Mouse (Mus musculus) left cerebral cortex, adult 8-10 months (tissue): ENCODE measurements around the gene Thumpd2. TPM values are rescaled to one million over a fixed set of nuclear protein-coding genes. Genes with fewer than 3 reads are reported as not detected.
A peak's percentile ranks its signal among the peaks of the same experiment; 100 is the strongest.

Experiments used
- DNase-seq, 2 experiments: peaks; one replicate each; pipeline ENCODE4 v3.0.0; 2022; ENCODE audit warnings: low spot score in 2 of 2
- total RNA-seq, 4 experiments: library from RNA; stranded (reverse); gene quantifications; 2 replicates each; pipeline ENCODE4 v1.2.4; 2022

Thumpd2 gene
- total RNA-seq = 1 to 10 TPM; 7.0 to 7.3 (median 7.1) TPM

GRCm38 (mm10) chr17:81064979-81065311, at the start of gene Thumpd2:
TSS of gene Thumpd2 (minus strand) at chr17:81065082.
- peak; percentile 76 to 90 for DNase-seq

- DNase-seq = no peak
Measured at GRCm38 (mm10) chr17:81104237-81104636, 39.4 kb upstream of the Thumpd2 start.

- DNase-seq = no peak
Measured at GRCm38 (mm10) chr17:81102866-81103265, 38.0 kb upstream of the Thumpd2 start.

GRCm38 (mm10) chr17:81098444-81098843, 33.6 kb upstream of the Thumpd2 start:
- no peak for DNase-seq

- no peak for DNase-seq
Measured at GRCm38 (mm10) chr17:81096490-81096889, 31.6 kb upstream of the Thumpd2 start.

- no peak for DNase-seq
Measured at GRCm38 (mm10) chr17:81092794-81093193, 27.9 kb upstream of the Thumpd2 start.

GRCm38 (mm10) chr17:81088866-81089265, 24.0 kb upstream of the Thumpd2 start:
- DNase-seq = no peak

GRCm38 (mm10) chr17:81087735-81088134, 22.9 kb upstream of the Thumpd2 start:
- no peak for DNase-seq

GRCm38 (mm10) chr17:81064279-81064978, 453 bp downstream of the Thumpd2 start:
- peak; percentile 5 to 30 for DNase-seq

GRCm38 (mm10) chr17:81063346-81063745, 1.5 kb downstream of the Thumpd2 start:
- no peak for DNase-seq

- no peak for DNase-seq
Measured at GRCm38 (mm10) chr17:81062349-81062871, 2.5 kb downstream of the Thumpd2 start.

- DNase-seq = no peak
Measured at GRCm38 (mm10) chr17:81056796-81057381, 8.0 kb downstream of the Thumpd2 start.

GRCm38 (mm10) chr17:81056035-81056434, 8.8 kb downstream of the Thumpd2 start:
- no peak for DNase-seq

- DNase-seq = no peak
Measured at GRCm38 (mm10) chr17:81055522-81055921, 9.4 kb downstream of the Thumpd2 start.

GRCm38 (mm10) chr17:81053274-81053673, 11.6 kb downstream of the Thumpd2 start:
- no peak for DNase-seq

GRCm38 (mm10) chr17:81047930-81048564, 16.8 kb downstream of the Thumpd2 start:
- DNase-seq = no peak

- DNase-seq = peak in 1 of 2 experiments; percentile 10
Measured at GRCm38 (mm10) chr17:81045525-81046150, 19.2 kb downstream of the Thumpd2 start.

GRCm38 (mm10) chr17:81045115-81045514, 19.8 kb downstream of the Thumpd2 start:
- DNase-seq = no peak

GRCm38 (mm10) chr17:81044356-81044755, 20.5 kb downstream of the Thumpd2 start:
- DNase-seq = no peak

GRCm38 (mm10) chr17:81041662-81042061, 23.2 kb downstream of the Thumpd2 start:
- DNase-seq = no peak

- no peak for DNase-seq
Measured at GRCm38 (mm10) chr17:81038707-81039408, 26.0 kb downstream of the Thumpd2 start.
